Mouse (Mus musculus) ES-CJ7 (cell line): ENCODE measurements around the gene Cryba1.

ENCODE experiments used
- DNase-seq: peaks from one replicate; pipeline ENCODE4 v3.0.0; 2011; ENCODE audit warnings: low read depth, low spot score

Cryba1 gene

DNA sequence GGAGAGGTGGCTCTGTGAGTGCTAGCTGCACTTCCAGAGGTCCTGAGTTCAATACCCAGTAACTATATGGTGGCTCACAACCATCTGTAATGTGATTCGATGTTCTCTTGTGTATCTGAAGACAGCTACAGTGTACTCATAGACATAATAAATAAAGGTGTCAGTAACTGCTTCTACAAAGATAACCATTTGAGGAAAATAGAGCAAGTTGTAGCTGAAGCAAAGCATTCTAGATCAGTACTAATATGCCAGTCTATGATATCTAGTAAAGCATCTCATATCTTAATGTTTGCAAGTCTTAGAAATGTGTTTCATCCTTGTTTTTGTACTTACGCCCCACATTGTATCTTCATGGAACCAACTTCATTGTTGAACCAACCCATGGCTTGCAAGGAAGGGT lies 6.0 kb downstream of the Cryba1 start:
- DNase-seq = no peak

DNA sequence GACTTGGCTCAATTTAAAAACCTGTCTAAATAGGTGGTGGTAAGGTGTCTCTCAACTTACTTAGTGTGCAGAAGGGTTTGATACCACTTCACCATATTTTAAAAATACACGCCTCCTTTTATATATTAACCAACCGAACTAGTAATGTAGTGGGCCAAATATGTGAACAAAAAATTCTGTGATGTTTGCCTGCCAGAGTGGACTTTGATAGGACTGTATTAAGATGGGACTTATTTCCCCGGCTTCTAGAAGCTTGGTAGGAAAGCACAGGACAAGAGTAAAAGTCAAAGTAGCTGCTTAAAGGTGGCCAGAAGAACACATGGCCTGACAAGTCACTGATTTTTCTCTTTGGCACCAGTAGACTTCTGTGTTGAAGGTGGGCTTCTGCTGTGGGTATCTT lies 11.3 kb downstream of the Cryba1 start:
- DNase-seq = no peak

DNA sequence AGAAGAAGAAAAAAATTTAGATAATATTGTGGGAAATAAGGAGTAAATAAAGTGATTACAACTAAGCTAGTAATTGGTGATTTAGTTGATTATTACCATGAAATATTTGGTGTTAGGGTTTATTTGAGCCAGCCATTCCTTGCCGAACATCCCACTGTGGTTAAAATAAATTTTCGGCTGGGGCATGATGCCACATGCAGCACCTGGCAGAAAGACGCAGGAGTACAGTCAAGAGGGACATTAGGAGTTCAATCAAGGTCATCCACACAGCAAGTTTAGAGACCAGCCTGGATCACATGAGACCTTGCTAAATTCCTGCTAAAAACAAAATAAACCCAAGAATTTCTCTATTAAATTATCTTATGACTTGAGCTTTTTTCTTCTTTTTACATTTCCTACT lies 16.0 kb downstream of the Cryba1 start:
- DNase-seq = no peak

DNA sequence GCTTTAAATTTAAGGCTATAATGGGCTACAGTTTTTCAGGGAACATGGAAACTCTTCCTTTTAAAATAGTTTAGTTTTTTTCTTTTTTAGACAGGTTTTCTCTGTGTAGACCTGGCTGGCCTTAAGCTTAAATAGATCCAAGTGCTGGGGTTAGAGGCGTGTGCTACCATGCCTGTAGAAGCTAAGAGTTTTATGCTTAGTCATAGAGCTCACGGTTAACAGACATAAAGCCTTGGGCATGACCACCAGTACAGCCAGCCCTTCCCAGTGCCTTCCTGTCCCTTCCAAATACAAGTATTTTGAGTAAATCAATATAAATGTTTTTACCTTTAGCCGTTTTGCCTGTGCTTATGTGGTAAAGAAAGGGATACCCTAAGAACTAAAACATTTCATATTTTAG lies 19.2 kb downstream of the Cryba1 start:
- DNase-seq = no peak

DNA sequence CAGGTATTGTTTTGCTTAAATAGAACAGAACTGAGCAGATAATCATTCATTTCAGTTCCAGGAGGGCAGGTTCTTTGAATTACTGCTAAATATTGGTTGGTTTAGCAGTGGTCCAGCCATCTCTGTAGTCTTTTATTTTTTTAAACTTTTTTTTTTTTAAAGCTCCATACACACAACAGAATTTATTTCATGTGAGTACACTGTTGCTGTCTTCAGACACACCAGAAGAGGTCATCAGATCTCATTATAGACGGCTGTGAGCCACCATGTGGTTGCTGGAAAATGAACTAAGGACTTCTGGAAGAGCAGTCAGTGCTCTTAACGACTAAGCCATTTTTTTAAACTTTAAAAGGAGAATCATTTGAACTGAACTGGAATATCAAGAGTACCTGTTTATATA lies 27.9 kb downstream of the Cryba1 start:
- DNase-seq = no peak

DNA sequence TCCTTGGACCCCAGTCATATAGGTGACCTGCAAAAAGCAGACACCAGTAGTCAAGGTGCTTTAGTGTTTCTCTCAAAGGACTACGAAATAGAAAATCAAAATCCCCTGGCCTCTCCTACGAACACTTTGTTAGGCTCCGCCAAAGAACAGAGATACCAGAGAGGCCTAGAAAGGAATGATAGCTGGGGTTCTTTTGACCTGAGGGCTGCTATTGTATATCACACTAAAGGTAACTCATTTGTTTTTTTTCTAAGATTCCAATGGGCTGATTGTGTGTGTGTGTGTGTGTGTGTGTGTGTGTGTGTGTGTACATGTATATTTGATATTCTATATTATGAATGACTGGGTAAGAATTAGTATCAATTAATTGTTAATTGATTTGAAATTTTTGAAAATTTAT lies 32.1 kb downstream of the Cryba1 start:
- no peak for DNase-seq

DNA sequence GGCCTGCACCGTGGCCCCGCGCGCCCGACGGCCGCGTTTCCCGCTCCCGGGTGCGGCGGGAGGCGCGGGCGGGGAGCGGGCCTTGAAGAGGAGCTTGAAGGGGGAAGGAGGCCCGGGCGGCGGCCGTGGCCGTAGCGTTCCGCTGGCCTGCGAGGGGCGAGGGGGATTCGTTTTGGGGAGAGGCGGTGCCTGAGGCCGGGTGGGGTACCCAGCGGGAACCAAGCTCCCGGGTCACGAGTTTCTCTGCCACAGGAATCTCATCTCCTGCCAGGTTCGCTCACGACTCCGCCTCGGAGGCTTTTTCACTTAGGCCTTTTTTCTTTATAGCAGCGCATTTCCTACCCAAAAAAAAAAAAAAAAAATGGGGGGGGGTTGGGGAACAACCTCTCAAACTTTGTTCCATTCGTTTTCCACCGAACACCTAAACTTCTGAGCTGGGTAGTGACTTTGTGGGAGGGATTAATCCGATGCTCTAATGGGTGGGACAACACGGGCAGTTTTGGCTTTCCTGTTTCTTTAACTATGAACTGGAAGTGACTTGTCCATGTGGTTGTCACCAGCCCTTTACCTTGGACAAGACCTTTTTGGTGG lies 37.4 kb downstream of the Cryba1 start:
- peak; percentile 65 for DNase-seq

DNA sequence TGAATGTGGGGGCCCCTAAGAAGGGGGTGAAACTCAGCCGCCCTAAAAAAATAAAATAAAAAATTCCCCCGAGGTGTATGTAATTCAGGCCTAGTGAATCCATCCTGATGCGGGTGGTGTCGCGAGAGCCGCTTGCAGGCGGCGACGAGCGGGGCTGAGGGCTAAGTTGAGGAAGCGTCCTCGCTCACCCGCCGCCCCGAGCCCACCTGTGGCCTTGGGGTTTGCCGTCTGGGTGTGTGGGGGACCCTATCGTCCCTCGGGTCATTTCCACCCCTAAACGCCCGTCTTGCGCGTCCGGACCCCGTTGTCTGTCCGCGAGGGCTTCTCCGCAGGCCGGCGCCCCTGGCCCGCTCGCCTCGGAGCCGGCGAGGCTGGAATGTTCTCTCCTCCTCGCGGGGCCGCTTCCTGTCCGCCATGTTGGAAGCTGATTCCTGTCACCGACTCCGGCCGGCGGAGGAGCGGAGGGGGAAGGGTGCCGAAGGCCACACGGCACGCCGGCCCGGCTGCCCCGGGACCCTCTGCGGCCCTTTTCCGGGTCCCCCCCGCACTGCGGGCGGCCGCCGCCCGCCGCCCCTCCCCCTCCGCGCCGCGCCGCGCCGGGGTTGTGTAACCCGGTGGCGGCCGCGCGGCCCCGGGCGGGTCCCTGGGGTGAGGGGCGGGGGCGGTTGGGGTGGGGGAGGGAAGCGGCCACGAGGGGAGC lies 38.1 kb downstream of the Cryba1 start:
- peak; percentile 51 for DNase-seq

DNA sequence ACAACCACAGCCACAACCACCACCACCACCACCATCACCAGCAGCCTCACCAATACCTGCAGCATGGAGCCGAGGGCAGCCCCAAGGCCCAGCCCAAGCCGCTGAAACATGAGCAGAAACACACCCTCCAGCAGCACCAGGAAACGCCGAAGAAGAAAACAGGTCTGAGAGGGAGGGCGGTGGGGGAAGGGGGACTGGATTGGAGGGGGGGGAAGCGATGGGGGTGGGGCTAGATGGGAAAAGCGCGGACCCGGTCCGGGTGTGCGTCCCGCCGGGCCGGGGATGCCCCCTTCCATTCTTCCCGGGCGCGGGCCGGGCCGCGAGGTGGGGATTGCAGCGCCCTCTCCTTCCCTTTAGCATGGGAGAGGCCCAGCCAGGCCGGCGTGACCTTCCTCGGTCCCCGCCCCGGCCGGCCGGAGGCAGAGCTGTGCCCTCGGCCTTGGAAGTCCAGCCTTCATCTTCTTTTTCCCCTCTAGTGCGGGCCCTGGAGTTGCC lies 38.7 kb downstream of the Cryba1 start:
- DNase-seq = peak; percentile 54

DNA sequence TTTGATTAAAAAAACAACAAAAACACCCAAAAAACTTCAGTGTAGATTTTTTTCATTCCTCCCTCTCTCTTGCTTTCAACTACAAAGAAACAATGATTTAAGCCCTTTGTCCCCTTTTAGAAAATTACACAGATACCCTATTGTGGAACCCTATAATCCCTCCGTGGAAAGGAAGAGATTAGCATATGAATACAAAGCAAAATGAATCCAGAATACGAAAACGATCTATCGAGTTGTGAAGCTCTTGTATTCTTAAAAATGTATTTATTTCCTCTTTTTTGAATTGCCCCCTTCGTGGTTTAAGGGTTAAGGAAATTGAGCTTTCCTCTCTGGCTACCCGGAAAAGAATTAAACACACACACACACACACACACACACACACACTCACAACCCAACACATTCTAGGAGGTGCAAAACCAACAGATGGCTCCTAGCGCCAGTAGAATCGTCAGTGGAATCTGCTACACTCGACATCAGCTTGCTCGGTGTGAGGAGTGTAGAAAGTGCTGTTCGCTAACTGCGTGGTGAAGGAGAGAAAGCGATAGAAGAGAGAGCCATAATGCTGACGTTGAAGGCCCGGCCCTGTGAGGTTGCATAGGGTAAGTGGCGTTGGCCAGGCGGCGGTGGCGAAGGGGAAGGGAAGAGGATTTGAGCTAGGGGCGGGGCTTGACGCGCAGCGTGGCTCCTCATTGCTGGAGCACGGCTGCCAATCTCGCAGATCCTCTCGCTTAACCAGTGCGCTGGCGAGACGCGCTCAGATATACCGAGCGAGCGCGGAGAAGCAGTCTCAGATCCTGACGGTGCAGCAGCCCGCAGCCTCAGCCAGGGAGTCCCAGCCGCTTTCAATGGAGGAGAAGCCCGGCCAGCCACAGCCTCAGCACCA lies 39.5 kb downstream of the Cryba1 start, which contains the start of gene Nufip2:
Gene Nufip2, plus strand, starts transcription at position 773 of the 883 bp plus-strand sequence.
- peak; percentile 99 for DNase-seq

DNA sequence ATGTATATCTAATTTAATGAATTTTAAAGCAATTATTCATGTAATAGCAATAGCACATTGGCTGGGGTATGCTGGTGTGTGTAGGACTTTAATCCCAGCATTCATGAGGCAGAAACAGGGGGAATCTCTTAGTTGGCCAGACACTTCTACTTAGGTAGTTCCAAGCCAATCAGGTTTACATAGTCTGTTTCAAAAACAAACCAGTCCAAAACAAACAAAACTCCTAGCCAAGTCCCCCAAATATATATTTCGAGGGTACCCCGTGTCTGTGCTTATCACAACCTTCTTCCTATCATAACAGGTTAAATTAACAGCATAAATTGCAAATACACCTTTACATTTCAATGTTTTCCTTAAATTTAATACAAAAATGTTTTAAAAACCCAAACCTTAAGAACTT lies 40.2 kb downstream of the Cryba1 start:
- no peak for DNase-seq

DNA sequence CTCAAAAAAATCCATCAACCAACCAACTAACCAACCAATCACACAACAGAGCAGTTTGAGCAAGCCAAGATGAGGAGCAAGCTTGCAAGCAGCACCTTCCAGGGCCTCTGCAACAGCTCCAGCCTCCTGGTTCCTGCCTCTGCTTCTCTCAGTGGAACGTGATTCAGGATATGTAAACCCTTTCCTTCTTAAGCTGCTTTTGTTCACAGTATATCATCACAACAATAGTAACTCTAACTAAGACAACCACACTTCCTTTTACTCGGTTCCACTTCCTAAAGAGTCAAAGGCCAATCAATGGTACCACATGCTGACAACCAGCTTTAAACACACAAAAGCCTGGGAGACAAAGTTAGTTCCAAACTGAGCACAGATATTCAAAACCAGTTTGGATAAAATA lies 45.1 kb downstream of the Cryba1 start:
- peak; percentile 98 for DNase-seq

DNA sequence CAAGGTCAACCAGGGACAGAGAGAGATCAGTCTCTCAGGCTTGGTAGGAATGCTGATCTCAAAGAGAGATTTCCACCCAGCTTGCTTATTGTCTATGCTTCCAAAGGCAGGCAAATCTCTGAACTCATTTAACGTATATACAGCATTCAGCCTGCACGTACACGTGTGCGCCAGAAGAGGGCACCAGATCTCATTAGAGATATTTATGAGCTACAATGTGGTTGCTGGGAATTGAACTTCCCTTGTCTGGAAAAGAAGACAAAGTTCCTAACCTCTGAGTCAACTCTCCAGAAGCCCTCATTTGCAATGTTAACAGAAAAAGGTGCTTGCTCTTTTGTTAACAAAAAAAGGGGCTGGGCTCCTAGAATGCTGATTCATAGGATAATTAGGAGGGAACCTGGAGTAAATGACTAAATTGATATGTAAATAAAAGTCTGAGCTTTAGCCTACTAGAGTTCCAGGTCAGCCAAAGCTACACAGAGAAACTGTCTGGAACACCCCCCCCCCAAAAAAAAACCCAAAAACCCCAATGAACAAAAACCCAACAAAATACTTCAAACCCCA lies 51.6 kb downstream of the Cryba1 start:
- peak; percentile 99 for DNase-seq

DNA sequence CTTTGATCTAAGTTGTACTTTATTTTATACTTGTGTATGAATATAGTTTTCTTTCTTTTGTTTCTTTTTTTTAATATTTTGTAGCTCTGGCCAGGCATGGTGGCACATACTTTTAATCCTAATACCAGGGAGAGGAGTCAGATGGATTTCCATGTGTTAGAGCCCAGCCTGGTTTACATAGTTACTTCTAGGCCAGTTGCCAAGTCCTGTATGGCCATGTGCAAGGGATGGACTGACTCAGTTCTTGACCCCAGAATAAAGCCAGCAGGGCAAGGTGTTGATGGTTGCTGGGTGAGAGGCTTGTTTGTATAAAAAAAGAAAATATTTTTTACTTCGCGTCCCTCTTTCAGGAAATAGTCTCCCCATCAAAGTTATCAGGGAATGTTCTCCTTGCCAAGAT lies 52.3 kb downstream of the Cryba1 start:
- DNase-seq = no peak
